Mouse (Mus musculus): Measurements from ENCODE around the gene Ahcyl1. TPM values are rescaled to one million over a fixed set of nuclear protein-coding genes. Genes with fewer than 3 reads are reported as not detected.
A peak's percentile ranks its signal among the peaks of the same experiment; 100 is the strongest.
"Not testable (repeated sequence)": the region's sequence is repeated elsewhere in the genome, so short reads cannot be mapped to it uniquely, and the experiment has no call there.

Gene Ahcyl1
- polyA plus RNA-seq, 1 experiment, result 238 TPM

GRCm38 (mm10) chr3:107738620-107739019 is 42.3 kb upstream of the Ahcyl1 start:
- Histone ChIP-seq H3K4me3 (ENCODE audit: insufficient read depth, low read length) (no peak overlapping the region), H3K4me1 (ENCODE audit: control insufficient read depth, insufficient read depth, low read length) (peaks cover 40% of the 10 kb centered on the region), H3K27ac (ENCODE audit: insufficient read depth, low read length) (peak overlapping the region; percentile 71)
- no peak for TF ChIP-seq POLR2A (IDR thresholded peaks at IDR 0.05; ENCODE audit: low read depth, low read length)

- no peak for TF ChIP-seq CTCF (IDR thresholded peaks at IDR 0.05; ENCODE audit: borderline replicate concordance, insufficient read depth, low read length)
- TF ChIP-seq POLR2A (IDR thresholded peaks at IDR 0.05; ENCODE audit: low read depth, low read length), result no peak
- peaks cover 36% of the 10 kb centered on the region for H3K4me1 ChIP-seq (ENCODE audit: control insufficient read depth, insufficient read depth, low read length)
- H3K4me3 ChIP-seq (ENCODE audit: insufficient read depth, low read length), result no peak overlapping the region
- H3K27ac ChIP-seq (ENCODE audit: insufficient read depth, low read length), result peak overlapping the region; percentile 91
These were observed 41.3 kb upstream of the Ahcyl1 start for GRCm38 (mm10) chr3:107737609-107738190.

GRCm38 (mm10) chr3:107735620-107736019 is 39.3 kb upstream of the Ahcyl1 start:
- not testable (repeated sequence) for H3K4me3 ChIP-seq (ENCODE audit: insufficient read depth, low read length); H3K27ac ChIP-seq (ENCODE audit: insufficient read depth, low read length)
- peaks cover 26% of the 10 kb centered on the region for H3K4me1 ChIP-seq (ENCODE audit: control insufficient read depth, insufficient read depth, low read length)

GRCm38 (mm10) chr3:107733329-107733728 is 37.0 kb upstream of the Ahcyl1 start:
- Histone ChIP-seq H3K4me3 (ENCODE audit: insufficient read depth, low read length) (no peak overlapping the region), H3K4me1 (ENCODE audit: control insufficient read depth, insufficient read depth, low read length) (peaks cover 20% of the 10 kb centered on the region), H3K27ac (ENCODE audit: insufficient read depth, low read length) (peak overlapping the region; percentile 85)
- TF ChIP-seq CTCF (IDR thresholded peaks at IDR 0.05; ENCODE audit: borderline replicate concordance, insufficient read depth, low read length), result no peak
- no peak for TF ChIP-seq POLR2A (IDR thresholded peaks at IDR 0.05; ENCODE audit: low read depth, low read length)

GRCm38 (mm10) chr3:107730236-107730635 is 33.9 kb upstream of the Ahcyl1 start:
- TF ChIP-seq CTCF (IDR thresholded peaks at IDR 0.05; ENCODE audit: borderline replicate concordance, insufficient read depth, low read length) (no peak), POLR2A (IDR thresholded peaks at IDR 0.05; ENCODE audit: low read depth, low read length) (no peak)
- Histone ChIP-seq H3K4me1 (ENCODE audit: control insufficient read depth, insufficient read depth, low read length) (peaks cover 12% of the 10 kb centered on the region), H3K4me3 (ENCODE audit: insufficient read depth, low read length) (no peak overlapping the region), H3K27ac (ENCODE audit: insufficient read depth, low read length) (peak overlapping the region; percentile 55; the same call in 1 of the 2 replicates)

GRCm38 (mm10) chr3:107728509-107728908 is 32.1 kb upstream of the Ahcyl1 start:
- Histone ChIP-seq H3K27ac (ENCODE audit: insufficient read depth, low read length) (no peak overlapping the region), H3K4me1 (ENCODE audit: control insufficient read depth, insufficient read depth, low read length) (peaks cover 7% of the 10 kb centered on the region), H3K4me3 (ENCODE audit: insufficient read depth, low read length) (no peak overlapping the region)
- no peak for TF ChIP-seq CTCF (IDR thresholded peaks at IDR 0.05; ENCODE audit: borderline replicate concordance, insufficient read depth, low read length)

- TF ChIP-seq POLR2A (IDR thresholded peaks at IDR 0.05; ENCODE audit: low read depth, low read length) (no peak), CTCF (IDR thresholded peaks at IDR 0.05; ENCODE audit: borderline replicate concordance, insufficient read depth, low read length) (no peak)
- no peaks in the 10 kb centered on the region for H3K4me1 ChIP-seq (ENCODE audit: control insufficient read depth, insufficient read depth, low read length)
- H3K27ac ChIP-seq (ENCODE audit: insufficient read depth, low read length), result no peak overlapping the region
- no peak overlapping the region for H3K4me3 ChIP-seq (ENCODE audit: insufficient read depth, low read length)
These were observed 19.6 kb upstream of the Ahcyl1 start for GRCm38 (mm10) chr3:107715971-107716370.

- H3K4me3 ChIP-seq (ENCODE audit: insufficient read depth, low read length), result no peak overlapping the region
- H3K27ac ChIP-seq (ENCODE audit: insufficient read depth, low read length), result no peak overlapping the region
- H3K4me1 ChIP-seq (ENCODE audit: control insufficient read depth, insufficient read depth, low read length), result no peaks in the 10 kb centered on the region
These were observed 18.0 kb upstream of the Ahcyl1 start for GRCm38 (mm10) chr3:107714276-107714933.

GRCm38 (mm10) chr3:107712081-107712480 is 15.7 kb upstream of the Ahcyl1 start:
- Histone ChIP-seq H3K27ac (ENCODE audit: insufficient read depth, low read length) (no peak overlapping the region), H3K4me3 (ENCODE audit: insufficient read depth, low read length) (no peak overlapping the region), H3K4me1 (ENCODE audit: control insufficient read depth, insufficient read depth, low read length) (peaks cover 6% of the 10 kb centered on the region)
- TF ChIP-seq POLR2A (IDR thresholded peaks at IDR 0.05; ENCODE audit: low read depth, low read length) (no peak), CTCF (IDR thresholded peaks at IDR 0.05; ENCODE audit: borderline replicate concordance, insufficient read depth, low read length) (no peak)

More at GRCm38 (mm10) chr3:107714276-107714933, 18.0 kb upstream of the Ahcyl1 start:
- TF ChIP-seq CTCF (IDR thresholded peaks at IDR 0.05; ENCODE audit: borderline replicate concordance, insufficient read depth, low read length), result no peak
- TF ChIP-seq POLR2A (IDR thresholded peaks at IDR 0.05; ENCODE audit: low read depth, low read length), result no peak

GRCm38 (mm10) chr3:107709156-107709555 is 12.8 kb upstream of the Ahcyl1 start:
- no peak overlapping the region for H3K27ac ChIP-seq (ENCODE audit: insufficient read depth, low read length)
- TF ChIP-seq POLR2A (IDR thresholded peaks at IDR 0.05; ENCODE audit: low read depth, low read length), result no peak
- peaks cover 14% of the 10 kb centered on the region for H3K4me1 ChIP-seq (ENCODE audit: control insufficient read depth, insufficient read depth, low read length)
- H3K4me3 ChIP-seq (ENCODE audit: insufficient read depth, low read length), result no peak overlapping the region
